Mouse (Mus musculus) testis, adult 2 months (tissue): ENCODE data around the gene Atp8a2. TPM values are rescaled to one million over a fixed set of nuclear protein-coding genes. Genes with fewer than 3 reads are reported as not detected.

Experiments
- H3K27ac ChIP-seq: fragments of 200-500 bp; 2 replicates; pipeline ENCODE4 v1.5.1; 2012; ENCODE audit warnings: low read depth, low read length; ENCODE audit not compliant: control insufficient read depth, insufficient read depth
- H3K27me3 ChIP-seq: fragments of 200-500 bp; 2 replicates; pipeline ENCODE4 v1.6.1; 2012; ENCODE audit warnings: mild to moderate bottlenecking, low read length, moderate library complexity; ENCODE audit not compliant: control insufficient read depth, insufficient read depth
- H3K36me3 ChIP-seq: fragments of 200-500 bp; 2 replicates; pipeline ENCODE4 v1.6.1; 2012; ENCODE audit warnings: mild to moderate bottlenecking, low read length; ENCODE audit not compliant: control insufficient read depth, insufficient read depth
- H3K4me1 ChIP-seq: fragments of 200-500 bp; 2 replicates; pipeline ENCODE4 v1.6.1; 2012; ENCODE audit warnings: low read length; ENCODE audit not compliant: control insufficient read depth, insufficient read depth
- H3K4me3 ChIP-seq: fragments of 200-500 bp; 2 replicates; pipeline ENCODE4 v1.5.1; 2012; ENCODE audit warnings: low read depth, mild to moderate bottlenecking, low read length, moderate library complexity, mixed read lengths; ENCODE audit not compliant: control insufficient read depth
- CTCF ChIP-seq: fragments of 200-500 bp; IDR thresholded peaks from 2 replicates; pipeline ENCODE4 v1.5.1; 2012; ENCODE audit warnings: low read depth, mild to moderate bottlenecking, inconsistent platforms, low read length, moderate library complexity; ENCODE audit not compliant: control insufficient read depth, insufficient read depth, insufficient replicate concordance
- POLR2A ChIP-seq: fragments of 200-500 bp; IDR thresholded peaks from 2 replicates; pipeline ENCODE4 v1.6.1; 2012; ENCODE audit warnings: low read depth, mild to moderate bottlenecking, inconsistent platforms, low read length, moderate library complexity; ENCODE audit not compliant: control insufficient read depth
- polyA plus RNA-seq: library from polyadenylated mRNA; depleted of rRNA; stranded (reverse); fragments of >200 nt; gene quantifications from 2 replicates; pipeline ENCODE4 v1.2.3, GENCODE M21; 2012; rRNA removed

Atp8a2 gene
- polyA plus RNA-seq = 16.7 and 18.8 TPM in 2 replicates

DNA sequence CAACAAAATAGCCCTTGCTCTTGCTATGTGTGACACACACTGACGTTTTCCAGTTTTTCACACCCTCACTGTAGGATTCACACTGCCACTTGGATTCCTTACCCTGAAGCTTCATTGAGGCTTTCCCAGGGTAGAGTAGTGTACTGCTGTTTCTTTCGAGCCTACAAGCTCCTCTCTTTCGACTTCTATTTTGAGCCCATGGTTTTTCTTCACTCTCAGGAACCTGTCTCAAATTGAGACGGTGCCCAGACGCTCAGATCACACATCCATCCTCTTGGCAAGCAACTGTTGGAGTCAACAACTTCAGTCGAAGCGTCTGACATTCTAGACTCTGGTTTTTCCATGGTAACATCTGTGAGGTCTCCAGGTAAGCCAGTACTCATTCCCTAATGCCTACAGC lies at the start of gene Atp8a2:
Gene Atp8a2 (minus strand): TSS at position 296 of the 400 bp plus-strand sequence.
- Histone ChIP-seq H3K4me3 (peak within 1 kb of the TSS; percentile 74), H3K27me3 (no peaks in the 10 kb centered on the region), H3K4me1 (no peaks in the 10 kb centered on the region), H3K27ac (0 out of 2 replicates have a peak within 1 kb of the TSS, but pooled peaks have one; percentile 12), H3K36me3 (no peaks in the 10 kb centered on the region)
- TF ChIP-seq POLR2A (no peak), CTCF (no peak)

DNA sequence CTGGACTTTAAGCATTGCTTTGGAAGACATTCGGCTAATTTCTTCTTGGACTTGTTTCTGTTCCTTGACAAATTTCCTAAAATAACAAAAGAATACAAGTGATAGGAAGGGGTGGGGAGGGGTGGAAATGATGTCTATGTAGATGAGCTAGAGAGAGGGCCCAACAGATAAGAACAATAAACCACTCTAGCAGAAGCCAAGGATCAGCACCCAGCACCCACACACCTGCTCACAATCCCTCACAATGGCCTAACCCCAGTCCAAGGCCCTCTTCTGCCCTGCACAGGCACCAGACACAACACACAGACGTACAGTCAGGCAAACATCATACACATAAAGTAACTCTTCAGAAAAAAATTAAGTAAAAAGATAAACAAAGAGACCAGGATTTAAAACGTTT lies 41.6 kb upstream of the Atp8a2 start:
- H3K27ac ChIP-seq = no peak overlapping the region
- no peak overlapping the region for H3K4me3 ChIP-seq
- TF ChIP-seq CTCF = no peak
- TF ChIP-seq POLR2A = no peak
- no peaks in the 10 kb centered on the region for H3K27me3 ChIP-seq
- H3K36me3 ChIP-seq = peaks cover 1% of the 10 kb centered on the region
- no peaks in the 10 kb centered on the region for H3K4me1 ChIP-seq

GRCm38 (mm10) chr14:60219886-60220285 lies 22.9 kb upstream of the Atp8a2 start:
- H3K4me3 ChIP-seq = no peak overlapping the region
- peaks cover 6% of the 10 kb centered on the region for H3K36me3 ChIP-seq
- no peaks in the 10 kb centered on the region for H3K4me1 ChIP-seq
- no peaks in the 10 kb centered on the region for H3K27me3 ChIP-seq
- H3K27ac ChIP-seq = no peak overlapping the region
- TF ChIP-seq CTCF (no peak), POLR2A (no peak)

- no peaks in the 10 kb centered on the region for H3K4me1 ChIP-seq
- H3K27ac ChIP-seq = no peak overlapping the region
- no peak overlapping the region for H3K4me3 ChIP-seq
- no peaks in the 10 kb centered on the region for H3K27me3 ChIP-seq
- TF ChIP-seq POLR2A = no peak
- TF ChIP-seq CTCF = no peak
- H3K36me3 ChIP-seq = peaks cover 6% of the 10 kb centered on the region
These were observed 20.6 kb upstream of the Atp8a2 start for GRCm38 (mm10) chr14:60217616-60218015.

GRCm38 (mm10) chr14:60216125-60216524 lies 19.1 kb upstream of the Atp8a2 start:
- Histone ChIP-seq H3K4me1 (no peaks in the 10 kb centered on the region), H3K4me3 (no peak overlapping the region), H3K27ac (no peak overlapping the region), H3K27me3 (no peaks in the 10 kb centered on the region), H3K36me3 (peaks cover 3% of the 10 kb centered on the region)
- TF ChIP-seq CTCF (no peak), POLR2A (no peak)

GRCm38 (mm10) chr14:60215000-60215399 lies 18.0 kb upstream of the Atp8a2 start:
- TF ChIP-seq POLR2A (no peak), CTCF (no peak)
- no peaks in the 10 kb centered on the region for H3K4me1 ChIP-seq

DNA sequence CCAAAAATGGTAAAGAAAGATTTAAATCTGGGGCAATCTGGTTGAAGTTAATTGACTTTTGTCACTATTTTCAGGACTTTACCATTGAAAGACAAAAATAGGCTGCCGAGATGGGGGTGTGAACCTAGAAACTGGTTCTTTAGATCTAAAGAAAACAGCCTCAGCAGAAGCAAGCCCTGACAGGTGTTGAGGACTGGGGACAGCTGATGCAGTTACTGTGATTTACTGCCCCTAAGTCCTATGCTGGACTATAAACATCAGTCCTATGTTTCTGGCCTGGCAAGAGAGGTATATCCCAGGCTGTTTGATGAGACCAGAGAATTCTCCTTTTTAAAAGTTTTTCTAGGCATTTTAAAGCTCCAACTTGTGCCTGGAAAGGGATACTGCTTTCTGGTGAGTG lies 17.1 kb upstream of the Atp8a2 start:
- TF ChIP-seq CTCF (no peak), POLR2A (no peak)
- H3K36me3 ChIP-seq = no peaks in the 10 kb centered on the region
- no peaks in the 10 kb centered on the region for H3K4me1 ChIP-seq
- H3K27ac ChIP-seq = no peak overlapping the region
- no peak overlapping the region for H3K4me3 ChIP-seq
- no peaks in the 10 kb centered on the region for H3K27me3 ChIP-seq

More at GRCm38 (mm10) chr14:60215000-60215399, 18.0 kb upstream of the Atp8a2 start:
- Histone ChIP-seq H3K27me3 (no peaks in the 10 kb centered on the region), H3K36me3 (peaks cover 2% of the 10 kb centered on the region), H3K27ac (no peak overlapping the region), H3K4me3 (no peak overlapping the region)

DNA sequence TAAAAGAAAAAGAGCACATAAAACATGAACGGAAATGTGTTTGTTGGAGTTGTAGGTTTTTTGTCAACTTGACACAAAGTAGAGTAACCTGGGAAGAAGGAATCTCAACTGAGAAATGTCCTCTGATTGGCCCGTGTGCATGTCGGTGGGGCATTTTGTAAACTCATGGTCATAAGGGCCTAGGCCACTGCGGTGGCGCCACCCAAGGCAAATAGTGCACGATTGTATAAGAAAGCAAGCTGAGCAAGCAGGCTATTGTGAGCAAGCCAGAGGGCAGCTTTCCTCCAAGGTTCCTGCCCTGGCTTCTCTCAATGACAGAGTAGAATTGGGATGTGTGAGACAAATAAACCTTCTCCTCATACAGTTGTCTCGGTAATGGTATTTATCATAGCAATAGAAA lies 12.2 kb upstream of the Atp8a2 start:
- no peaks in the 10 kb centered on the region for H3K4me1 ChIP-seq
- TF ChIP-seq CTCF = no peak
- no peak for TF ChIP-seq POLR2A
- no peaks in the 10 kb centered on the region for H3K27me3 ChIP-seq
- H3K4me3 ChIP-seq = no peak overlapping the region
- H3K27ac ChIP-seq = no peak overlapping the region
- H3K36me3 ChIP-seq = no peaks in the 10 kb centered on the region

GRCm38 (mm10) chr14:60204993-60205392 lies 8.0 kb upstream of the Atp8a2 start:
- Histone ChIP-seq H3K4me3 (no peak overlapping the region), H3K27ac (no peak overlapping the region), H3K36me3 (no peaks in the 10 kb centered on the region), H3K27me3 (no peaks in the 10 kb centered on the region), H3K4me1 (no peaks in the 10 kb centered on the region)
- TF ChIP-seq CTCF = no peak
